ENCODE assay signal across 16 mouse cellular contexts in genomic region chr8:4581986-4582385, GRCm38 (mm10). TPM values are rescaled to one million over a fixed set of nuclear protein-coding genes. Genes with fewer than 3 reads are reported as not detected.
DNase-seq lines count a peak whose midpoint lies in the region.
"Had no signal": no experiment of that assay in that cellular context is flagged by ENCODE, and none has a peak within 500 bp of the region (broad histone marks: within the 10 kb centered on the region; RNA-seq: fewer than 3 reads in every experiment).

No protein-coding gene starts in this region.

- DNase-seq in ES-CJ7 (ENCODE audit: low read depth, low spot score) (peak; percentile 42), MEL-GATA-1-ER (ENCODE audit: extremely low read depth, low read depth) (peak; percentile 10), ZHBTc4 (ENCODE audit: low read depth, low spot score) (peak; percentile 45)
- DNase-seq in mesoderm, embryonic 11.5 days (ENCODE audit: low read depth, low spot score): peak; percentile 10
- DNase-seq in embryo, embryonic 11 days: no peak
- DNase-seq in left cerebral cortex, adult 11 months (ENCODE audit: low spot score): no peak
- no peak for DNase-seq in left cerebral cortex, adult 9 months (ENCODE audit: low spot score in 2 of 2)
- no peak for DNase-seq in layer of hippocampus, adult 18-20 months (ENCODE audit: low spot score in 2 of 2)
- DNase-seq: adrenal gland, postnatal 14 days; cerebellum, adult 11-12 months; cerebellum, adult 8-10 months; cerebellum, postnatal 36 days; forebrain, postnatal 0 days; gastrocnemius, postnatal 25 days; heart, adult 18-20 months; heart, postnatal 36 days had no signal

RNA-seq across cellular contexts. Expression of gene Zfp958, which starts 31.0 kb away (rescaled TPM):
- total RNA-seq in layer of hippocampus, adult 18-20 months (2021): 10 to 100 TPM; 11.8 to 12.2 TPM

Comparison
In these comparisons a context has a peak if more than half of its experiments do, and no peak if none do; other contexts are left out.
1. DNase-seq: peak in ES-CJ7 (single experiment), MEL-GATA-1-ER (single experiment), ZHBTc4 (single experiment) and mesoderm, embryonic 11.5 days (single experiment); none in embryo, embryonic 11 days (single experiment), left cerebral cortex, adult 11 months (single experiment), left cerebral cortex, adult 9 months (0 of 2) and layer of hippocampus, adult 18-20 months (0 of 2).